Mouse (Mus musculus): Measurements from ENCODE around the gene Pacrg. TPM values are rescaled to one million over a fixed set of nuclear protein-coding genes. Genes with fewer than 3 reads are reported as not detected.

Gene Pacrg
- polyA plus RNA-seq, 1 experiment = 5.5 TPM

- no peak for TF ChIP-seq MYOG (IDR thresholded peaks at IDR 0.05; ENCODE audit: control insufficient read depth, extremely low read depth, insufficient read length)
- no peaks in the 10 kb centered on the region for H3K27me3 ChIP-seq (ENCODE audit: control insufficient read depth, insufficient read depth, insufficient read length)
- no peaks in the 10 kb centered on the region for H3K36me3 ChIP-seq (ENCODE audit: control insufficient read depth, insufficient read depth)
- no peaks in the 10 kb centered on the region for H3K79me2 ChIP-seq (ENCODE audit: control insufficient read depth, insufficient read depth)
- no peaks in the 10 kb centered on the region for H3K79me3 ChIP-seq (ENCODE audit: low read depth)
- no peak overlapping the region for H3K4me3 ChIP-seq (ENCODE audit: insufficient read depth, poor library complexity, severe bottlenecking)
- H3ac ChIP-seq (ENCODE audit: control insufficient read depth, insufficient read length, low read depth) = no peak overlapping the region
Measured at GRCm38 (mm10) chr17:10417558-10418253, 422.4 kb downstream of the Pacrg start.

- no peaks in the 10 kb centered on the region for H3K36me3 ChIP-seq (ENCODE audit: control insufficient read depth, insufficient read depth)
- no peaks in the 10 kb centered on the region for H3K79me3 ChIP-seq (ENCODE audit: low read depth)
- no peaks in the 10 kb centered on the region for H3K79me2 ChIP-seq (ENCODE audit: control insufficient read depth, insufficient read depth)
- TF ChIP-seq CEBPB (IDR thresholded peaks at IDR 0.05; ENCODE audit: low read depth) (no peak), MYOG (IDR thresholded peaks at IDR 0.05; ENCODE audit: control insufficient read depth, extremely low read depth, insufficient read length) (no peak), MAX (IDR thresholded peaks at IDR 0.05) (no peak), FOSL1 (IDR thresholded peaks at IDR 0.05; ENCODE audit: insufficient read depth, low read length, poor library complexity, severe bottlenecking) (no peak), CTCF (IDR thresholded peaks at IDR 0.05; ENCODE audit: control insufficient read depth, insufficient read depth, insufficient read length) (no peak), USF1 (IDR thresholded peaks at IDR 0.05; ENCODE audit: low read depth) (no peak), MYOD1 (IDR thresholded peaks at IDR 0.05; ENCODE audit: control insufficient read depth, insufficient read length, low read depth) (no peak)
- H3K4me3 ChIP-seq (ENCODE audit: insufficient read depth, poor library complexity, severe bottlenecking) = no peak overlapping the region
- no peaks in the 10 kb centered on the region for H3K27me3 ChIP-seq (ENCODE audit: control insufficient read depth, insufficient read depth, insufficient read length)
- H3ac ChIP-seq (ENCODE audit: control insufficient read depth, insufficient read length, low read depth) = no peak overlapping the region
Measured at GRCm38 (mm10) chr17:10416995-10417394, 423.1 kb downstream of the Pacrg start.

- H3K79me2 ChIP-seq (ENCODE audit: control insufficient read depth, insufficient read depth) = no peaks in the 10 kb centered on the region
- H3K79me3 ChIP-seq (ENCODE audit: low read depth) = no peaks in the 10 kb centered on the region
- TF ChIP-seq CEBPB (IDR thresholded peaks at IDR 0.05; ENCODE audit: low read depth) = no peak
- TF ChIP-seq MYOD1 (IDR thresholded peaks at IDR 0.05; ENCODE audit: control insufficient read depth, insufficient read length, low read depth) = no peak
- no peak for TF ChIP-seq FOSL1 (IDR thresholded peaks at IDR 0.05; ENCODE audit: insufficient read depth, low read length, poor library complexity, severe bottlenecking)
- TF ChIP-seq USF1 (IDR thresholded peaks at IDR 0.05; ENCODE audit: low read depth) = no peak
- TF ChIP-seq CTCF (IDR thresholded peaks at IDR 0.05; ENCODE audit: control insufficient read depth, insufficient read depth, insufficient read length) = no peak
- TF ChIP-seq MYOG (IDR thresholded peaks at IDR 0.05; ENCODE audit: control insufficient read depth, extremely low read depth, insufficient read length) = no peak
- TF ChIP-seq MAX (IDR thresholded peaks at IDR 0.05) = no peak
- H3K36me3 ChIP-seq (ENCODE audit: control insufficient read depth, insufficient read depth) = no peaks in the 10 kb centered on the region
- no peak overlapping the region for H3ac ChIP-seq (ENCODE audit: control insufficient read depth, insufficient read length, low read depth)
- no peaks in the 10 kb centered on the region for H3K27me3 ChIP-seq (ENCODE audit: control insufficient read depth, insufficient read depth, insufficient read length)
- H3K4me3 ChIP-seq (ENCODE audit: insufficient read depth, poor library complexity, severe bottlenecking) = no peak overlapping the region
Measured at GRCm38 (mm10) chr17:10416101-10416500, 424.0 kb downstream of the Pacrg start.

- H3ac ChIP-seq (ENCODE audit: control insufficient read depth, insufficient read length, low read depth) = no peak overlapping the region
- TF ChIP-seq CEBPB (IDR thresholded peaks at IDR 0.05; ENCODE audit: low read depth) (no peak), FOSL1 (IDR thresholded peaks at IDR 0.05; ENCODE audit: insufficient read depth, low read length, poor library complexity, severe bottlenecking) (no peak), CTCF (IDR thresholded peaks at IDR 0.05; ENCODE audit: control insufficient read depth, insufficient read depth, insufficient read length) (no peak), MYOD1 (IDR thresholded peaks at IDR 0.05; ENCODE audit: control insufficient read depth, insufficient read length, low read depth) (no peak), MAX (IDR thresholded peaks at IDR 0.05) (no peak), USF1 (IDR thresholded peaks at IDR 0.05; ENCODE audit: low read depth) (no peak)
- no peaks in the 10 kb centered on the region for H3K79me3 ChIP-seq (ENCODE audit: low read depth)
- H3K4me3 ChIP-seq (ENCODE audit: insufficient read depth, poor library complexity, severe bottlenecking) = no peak overlapping the region
- H3K27me3 ChIP-seq (ENCODE audit: control insufficient read depth, insufficient read depth, insufficient read length) = no peaks in the 10 kb centered on the region
- H3K79me2 ChIP-seq (ENCODE audit: control insufficient read depth, insufficient read depth) = no peaks in the 10 kb centered on the region
- no peaks in the 10 kb centered on the region for H3K36me3 ChIP-seq (ENCODE audit: control insufficient read depth, insufficient read depth)
Measured at GRCm38 (mm10) chr17:10414383-10414782, 425.7 kb downstream of the Pacrg start.

- Histone ChIP-seq H3K79me2 (ENCODE audit: control insufficient read depth, insufficient read depth) (no peaks in the 10 kb centered on the region), H3ac (ENCODE audit: control insufficient read depth, insufficient read length, low read depth) (no peak overlapping the region), H3K4me3 (ENCODE audit: insufficient read depth, poor library complexity, severe bottlenecking) (no peak overlapping the region), H3K36me3 (ENCODE audit: control insufficient read depth, insufficient read depth) (no peaks in the 10 kb centered on the region), H3K27me3 (ENCODE audit: control insufficient read depth, insufficient read depth, insufficient read length) (no peaks in the 10 kb centered on the region), H3K79me3 (ENCODE audit: low read depth) (no peaks in the 10 kb centered on the region)
- TF ChIP-seq MAX (IDR thresholded peaks at IDR 0.05) = no peak
- TF ChIP-seq CEBPB (IDR thresholded peaks at IDR 0.05; ENCODE audit: low read depth) = no peak
Measured at GRCm38 (mm10) chr17:10413870-10414269, 426.2 kb downstream of the Pacrg start.

- H3K4me3 ChIP-seq (ENCODE audit: insufficient read depth, poor library complexity, severe bottlenecking) = no peak overlapping the region
- no peaks in the 10 kb centered on the region for H3K36me3 ChIP-seq (ENCODE audit: control insufficient read depth, insufficient read depth)
- no peaks in the 10 kb centered on the region for H3K79me3 ChIP-seq (ENCODE audit: low read depth)
- TF ChIP-seq CEBPB (IDR thresholded peaks at IDR 0.05; ENCODE audit: low read depth) (peak; percentile 24), MYOD1 (IDR thresholded peaks at IDR 0.05; ENCODE audit: control insufficient read depth, insufficient read length, low read depth) (peak; percentile 80), CTCF (IDR thresholded peaks at IDR 0.05; ENCODE audit: control insufficient read depth, insufficient read depth, insufficient read length) (no peak), MYOG (IDR thresholded peaks at IDR 0.05; ENCODE audit: control insufficient read depth, extremely low read depth, insufficient read length) (no peak)
- no peak overlapping the region for H3ac ChIP-seq (ENCODE audit: control insufficient read depth, insufficient read length, low read depth)
- H3K79me2 ChIP-seq (ENCODE audit: control insufficient read depth, insufficient read depth) = no peaks in the 10 kb centered on the region
- H3K27me3 ChIP-seq (ENCODE audit: control insufficient read depth, insufficient read depth, insufficient read length) = no peaks in the 10 kb centered on the region
Measured at GRCm38 (mm10) chr17:10410597-10411476, 429.3 kb downstream of the Pacrg start.
